Mouse (Mus musculus) CH12.LX (cell line): ENCODE data around the gene Wt1. TPM values are rescaled to one million over a fixed set of nuclear protein-coding genes. Genes with fewer than 3 reads are reported as not detected.

ENCODE experiments used
- DNase-seq: peaks from one replicate; pipeline ENCODE4 v3.0.0-alpha.2; 2013; ENCODE audit errors: extremely low read depth
- H3K27ac ChIP-seq: 2 replicates; pipeline ENCODE4 v1.5.1; 2012; ENCODE audit warnings: low read depth, mild to moderate bottlenecking, control low read depth, moderate library complexity; ENCODE audit not compliant: insufficient read depth
- H3K27me3 ChIP-seq: replicated peaks from 2 replicates; pipeline ENCODE3; 2012; ENCODE audit warnings: inconsistent platforms
- H3K36me3 ChIP-seq, 2 experiments: replicated peaks in 1 of 2; 2 replicates each; pipeline versions ENCODE3 to v1.6.1; 2012; ENCODE audit warnings: inconsistent platforms in 1 of 2, low read length in 1 of 2, mild to moderate bottlenecking in 1 of 2, mixed read lengths in 1 of 2, moderate library complexity in 1 of 2; ENCODE audit not compliant: control insufficient read depth in 1 of 2, insufficient read depth in 1 of 2
- H3K4me1 ChIP-seq, 2 experiments: 2 replicates each; pipeline ENCODE4 v1.6.1; 2012; ENCODE audit warnings: inconsistent platforms in 1 of 2, moderate library complexity in 1 of 2; ENCODE audit not compliant: insufficient read depth in 2 of 2, control insufficient read depth in 1 of 2
- H3K4me2 ChIP-seq: 2 replicates; pipeline ENCODE4 v1.6.1; 2012; ENCODE audit warnings: low read depth, mild to moderate bottlenecking, control low read depth; ENCODE audit not compliant: poor library complexity, insufficient read depth, severe bottlenecking
- H3K4me3 ChIP-seq, 3 experiments: fragments of 150-350 bp in 1 of 3; sonication (generic) in 1 of 3; replicated peaks in 1 of 3; 2 replicates each; pipeline versions ENCODE3 to v1.5.1; 2011 to 2012; ENCODE audit warnings: low read depth in 2 of 3, low read length in 2 of 3, mild to moderate bottlenecking in 2 of 3, moderate library complexity in 2 of 3, control low read depth in 1 of 3, improper control_type of control experiment in 1 of 3, inconsistent platforms in 1 of 3, mixed read lengths in 1 of 3; ENCODE audit not compliant: poor library complexity in 1 of 3
- H3K79me2 ChIP-seq: replicated peaks from 2 replicates; pipeline ENCODE4 v1.6.1; 2012; ENCODE audit warnings: mild to moderate bottlenecking, moderate library complexity; ENCODE audit not compliant: control insufficient read depth, poor library complexity, insufficient read depth, severe bottlenecking; ENCODE audit errors: extremely low read depth
- H3K9ac ChIP-seq: 2 replicates; pipeline ENCODE4 v1.6.1; 2012; ENCODE audit warnings: low read depth, mild to moderate bottlenecking, control low read depth, moderate library complexity; ENCODE audit not compliant: insufficient read depth
- H3K9me3 ChIP-seq: replicated peaks from 2 replicates; pipeline ENCODE3; 2012; ENCODE audit warnings: low read length, inconsistent platforms, mixed read lengths
- CHD2 ChIP-seq: IDR thresholded peaks from 2 replicates; pipeline ENCODE4 v1.6.1; 2011; ENCODE audit warnings: low read length, improper control_type of control experiment
- CTCF ChIP-seq, 2 experiments: IDR thresholded peaks in 1 of 2; conservative IDR thresholded peaks in 1 of 2; 2 replicates each; pipeline ENCODE4 v1.5.1; 2011 to 2012; ENCODE audit warnings: low read depth in 2 of 2, low read length in 2 of 2, improper control_type of control experiment in 1 of 2, inconsistent platforms in 1 of 2, mild to moderate bottlenecking in 1 of 2, moderate library complexity in 1 of 2
- E2F4 ChIP-seq: IDR thresholded peaks from 2 replicates; pipeline ENCODE4 v1.6.1; 2011; ENCODE audit warnings: low read depth, low read length, improper control_type of control experiment; ENCODE audit not compliant: insufficient replicate concordance
- ELF1 ChIP-seq: IDR thresholded peaks from 2 replicates; pipeline ENCODE4 v1.6.1; 2014; ENCODE audit warnings: low read depth, mild to moderate bottlenecking, inconsistent platforms, low read length, improper control_type of control experiment
- ETS1 ChIP-seq: conservative IDR thresholded peaks from 2 replicates; pipeline ENCODE4 v1.6.1; 2012; ENCODE audit warnings: low read depth, mild to moderate bottlenecking, inconsistent platforms, low read length, improper control_type of control experiment, moderate library complexity
- HCFC1 ChIP-seq: IDR thresholded peaks from 2 replicates; pipeline ENCODE4 v1.6.1; 2012; ENCODE audit warnings: low read depth, mild to moderate bottlenecking, inconsistent platforms, low read length, improper control_type of control experiment
- JUN ChIP-seq: IDR thresholded peaks from 2 replicates; pipeline ENCODE4 v1.6.1; 2011; ENCODE audit warnings: low read depth, mild to moderate bottlenecking, low read length, improper control_type of control experiment, moderate library complexity; ENCODE audit not compliant: insufficient read depth
- JUND ChIP-seq: conservative IDR thresholded peaks from 2 replicates; pipeline ENCODE4 v1.6.1; 2011; ENCODE audit warnings: low read depth, low read length, improper control_type of control experiment
- MAFK ChIP-seq: IDR thresholded peaks from 2 replicates; pipeline ENCODE4 v1.6.1; 2011; ENCODE audit warnings: low read length, improper control_type of control experiment; ENCODE audit not compliant: insufficient replicate concordance
- MAX ChIP-seq: IDR thresholded peaks from 2 replicates; pipeline ENCODE4 v1.6.1; 2011; ENCODE audit warnings: low read length, improper control_type of control experiment
- MAZ ChIP-seq: IDR thresholded peaks from 2 replicates; pipeline ENCODE4 v1.6.1; 2012; ENCODE audit warnings: low read depth, mild to moderate bottlenecking, inconsistent platforms, low read length, improper control_type of control experiment, moderate library complexity
- MXI1 ChIP-seq: IDR thresholded peaks from 2 replicates; pipeline ENCODE4 v1.6.1; 2011; ENCODE audit warnings: mild to moderate bottlenecking, low read depth, low read length, improper control_type of control experiment
- NRF1 ChIP-seq: IDR thresholded peaks from 2 replicates; pipeline ENCODE4 v1.6.1; 2014; ENCODE audit warnings: low read depth, mild to moderate bottlenecking, inconsistent platforms, low read length, improper control_type of control experiment, moderate library complexity
- POLR2A ChIP-seq: IDR thresholded peaks from 2 replicates; pipeline ENCODE4 v1.6.1; 2011; ENCODE audit warnings: low read depth, mild to moderate bottlenecking, improper control_type of control experiment, low read length
- POLR2AphosphoS2 ChIP-seq: IDR thresholded peaks from 2 replicates; pipeline ENCODE4 v1.6.1; 2011; ENCODE audit warnings: low read depth, low read length, improper control_type of control experiment
- RCOR1 ChIP-seq: conservative IDR thresholded peaks from 2 replicates; pipeline ENCODE4 v1.6.1; 2012; ENCODE audit warnings: low read depth, mild to moderate bottlenecking, inconsistent platforms, low read length, improper control_type of control experiment
- SIN3A ChIP-seq: IDR thresholded peaks from 2 replicates; pipeline ENCODE4 v1.6.1; 2012; ENCODE audit warnings: low read length, improper control_type of control experiment, inconsistent platforms
- TBP ChIP-seq: conservative IDR thresholded peaks from 2 replicates; pipeline ENCODE4 v1.6.1; 2011; ENCODE audit warnings: low read depth, low read length, improper control_type of control experiment
- ZKSCAN1 ChIP-seq: IDR thresholded peaks from 2 replicates; pipeline ENCODE4 v1.6.1; 2012; ENCODE audit warnings: low read depth, inconsistent platforms, low read length, improper control_type of control experiment, borderline replicate concordance
- ZNF384 ChIP-seq: IDR thresholded peaks from 2 replicates; pipeline ENCODE4 v1.6.1; 2012; ENCODE audit warnings: low read depth, low read length, improper control_type of control experiment, inconsistent platforms
- dilution Hi-C: fragments of 300-500 bp; cut with MboI; formaldehyde crosslinking; loops from 2 replicates; pipeline ENCODE4 v1.14.3; 2020; ENCODE audit warnings: low sequenced_read_pairs; ENCODE audit not compliant: extremely low pct_unique_long_range_greater_than_20kb, extremely low pct_ligation_motif_present
- in situ Hi-C: fragments of 300-500 bp; cut with MboI; formaldehyde crosslinking; loops from 3 replicates; pipeline ENCODE4 v1.14.3; 2019; ENCODE audit warnings: low sequenced_read_pairs, low pct_ligation_motif_present, low pct_unique_long_range_greater_than_20kb, mixed read lengths
- polyA plus RNA-seq: library from polyadenylated mRNA; unstranded; fragments of >175 nt; gene quantifications from 2 replicates; pipeline ENCODE4 v1.2.1, GENCODE M21; 2012; ENCODE audit warnings: low read depth; ENCODE audit not compliant: insufficient read length
- total RNA-seq, 2 experiments: library from RNA; depleted of rRNA; stranded (reverse); fragments of 300-350 nt in 1 of 2; fragments of >200 nt in 1 of 2; gene quantifications; 2 replicates each; pipeline ENCODE4 v1.2.3; 2012 to 2014

The Wt1 gene
- total and polyA plus RNA-seq, 3 experiments = not detected

DNA sequence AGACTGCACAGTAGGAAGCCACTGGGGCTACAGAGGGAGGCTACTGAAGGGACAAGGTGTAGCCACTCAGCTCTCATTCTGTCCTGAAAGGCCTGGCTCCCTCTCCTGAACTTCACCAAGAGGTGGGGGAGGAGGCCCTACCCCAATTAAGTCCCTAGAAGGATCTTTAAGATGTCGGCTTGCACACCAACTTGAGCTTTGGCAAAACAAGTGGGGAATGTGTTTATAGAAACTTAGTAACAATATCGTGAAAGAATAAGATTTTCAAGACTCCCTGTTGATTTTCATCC lies 5.4 kb downstream of the Wt1 start:
- in situ Hi-C loops (no loop called here), dilution Hi-C loops (no loop called here)
- DNase-seq = no peak
- no peak overlapping the region for H3K9ac ChIP-seq
- no peak overlapping the region for H3K27ac ChIP-seq
- H3K4me3 ChIP-seq = no peak overlapping the region
- H3K27me3 ChIP-seq = peaks cover 3% of the 10 kb centered on the region
- no peaks in the 10 kb centered on the region for H3K36me3 ChIP-seq
- no peaks in the 10 kb centered on the region for H3K79me2 ChIP-seq
- H3K9me3 ChIP-seq = peaks cover 13% of the 10 kb centered on the region
- TF ChIP-seq ZNF384 = no peak
- no peak for TF ChIP-seq JUN
- no peak for TF ChIP-seq E2F4
- no peak overlapping the region for H3K4me2 ChIP-seq
- no peaks in the 10 kb centered on the region for H3K4me1 ChIP-seq

DNA sequence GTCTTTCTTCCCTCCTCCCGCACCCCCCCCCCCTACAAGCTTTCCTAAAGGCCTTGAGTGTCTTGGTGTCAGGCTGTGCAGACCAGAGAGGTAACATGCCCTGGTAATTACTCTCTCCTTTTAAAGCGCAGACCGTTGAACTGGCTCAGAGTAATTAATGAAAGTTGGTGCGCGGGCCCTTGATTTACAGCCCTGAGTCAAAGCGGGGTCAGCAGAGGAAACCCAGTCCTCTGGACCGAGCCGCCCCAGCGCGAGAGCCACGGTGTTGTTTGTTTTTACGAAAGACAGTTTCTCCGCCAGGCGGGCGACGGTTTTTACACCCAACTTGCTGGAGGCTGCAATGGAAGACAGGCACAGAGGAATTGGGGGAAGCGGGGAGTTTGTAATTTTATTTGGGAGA lies 6.0 kb downstream of the Wt1 start:
- dilution Hi-C loops = no loop called here
- Histone ChIP-seq H3K27ac (no peak overlapping the region), H3K9ac (no peak overlapping the region), H3K4me3 (no peak overlapping the region)
- no peak for DNase-seq
- TF ChIP-seq MAX = no peak
- TF ChIP-seq RCOR1 = no peak
- no peak for TF ChIP-seq POLR2AphosphoS2
- no peak for TF ChIP-seq NRF1
- no peak for TF ChIP-seq ZKSCAN1
- TF ChIP-seq POLR2A = no peak
- TF ChIP-seq ETS1 = no peak
- TF ChIP-seq, all 38 proteins: peak for 0
- Histone ChIP-seq H3K9me3 (peaks cover 7% of the 10 kb centered on the region), H3K27me3 (peaks cover 3% of the 10 kb centered on the region), H3K36me3 (no peaks in the 10 kb centered on the region), H3K4me2 (no peak overlapping the region), H3K79me2 (no peaks in the 10 kb centered on the region), H3K4me1 (no peaks in the 10 kb centered on the region)
- in situ Hi-C loops = no loop called here

DNA sequence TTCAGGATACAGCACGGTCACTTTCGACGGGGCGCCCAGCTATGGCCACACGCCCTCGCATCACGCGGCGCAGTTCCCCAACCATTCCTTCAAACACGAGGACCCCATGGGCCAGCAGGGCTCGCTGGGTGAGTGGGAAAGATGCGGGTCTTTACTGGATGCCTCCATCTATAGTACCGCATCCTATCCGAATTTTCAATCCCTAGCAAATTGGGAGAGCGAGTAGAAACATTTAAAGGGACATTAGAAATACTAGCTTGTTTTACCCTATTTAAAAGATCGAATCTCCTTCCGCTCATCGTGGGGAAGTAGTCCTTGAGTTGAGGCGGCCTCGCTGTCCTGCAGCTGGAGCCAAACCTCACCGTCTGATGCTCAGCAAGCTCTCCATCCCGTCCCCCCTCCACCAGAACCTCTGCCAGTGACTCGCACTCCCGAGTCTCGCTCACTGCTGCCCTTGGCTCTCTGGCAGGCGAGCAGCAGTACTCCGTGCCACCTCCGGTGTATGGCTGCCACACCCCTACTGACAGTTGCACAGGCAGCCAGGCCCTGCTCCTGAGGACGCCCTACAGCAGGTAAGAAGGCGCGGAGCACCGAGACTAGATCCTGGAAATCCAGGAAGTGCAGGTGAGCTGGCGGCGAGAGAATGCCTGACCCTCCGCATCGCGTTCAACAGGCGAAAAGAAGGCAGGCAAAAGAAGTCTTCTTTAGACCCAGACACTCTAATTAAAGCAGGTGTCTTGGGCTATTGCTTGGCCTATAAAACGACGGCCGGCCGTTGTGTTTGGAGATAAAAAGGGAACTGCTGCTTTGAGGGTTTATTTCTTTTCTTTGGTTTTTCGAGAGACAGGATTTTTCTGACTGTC lies 6.8 kb downstream of the Wt1 start:
- Histone ChIP-seq H3K9ac (no peak overlapping the region), H3K36me3 (no peaks in the 10 kb centered on the region), H3K27ac (no peak overlapping the region), H3K79me2 (no peaks in the 10 kb centered on the region), H3K9me3 (no peaks in the 10 kb centered on the region), H3K4me1 (no peaks in the 10 kb centered on the region), H3K27me3 (peaks cover 3% of the 10 kb centered on the region), H3K4me3 (no peak overlapping the region), H3K4me2 (no peak overlapping the region)
- in situ Hi-C loops = no loop called here
- no peak for DNase-seq
- TF ChIP-seq ELF1 = no peak
- TF ChIP-seq JUND = no peak
- TF ChIP-seq CTCF (conservative IDR thresholded peaks at IDR 0.05 in 1 of 2, IDR thresholded peaks at IDR 0.05 in 1 of 2; ENCODE audit: low read depth in 2 of 2, low read length in 2 of 2) = no peak
- no peak for TF ChIP-seq MXI1
- no peak for TF ChIP-seq HCFC1
- TF ChIP-seq SIN3A = no peak
- no peak for TF ChIP-seq TBP
- TF ChIP-seq ZNF384 = no peak
- no peak for TF ChIP-seq CHD2
- TF ChIP-seq MAZ = no peak
- no peak for TF ChIP-seq MAFK
- TF ChIP-seq NRF1 = no peak
- dilution Hi-C loops = no loop called here
